Mouse (Mus musculus) CH12.LX (cell line): ENCODE results near the gene Lepr. TPM values are rescaled to one million over a fixed set of nuclear protein-coding genes. Genes with fewer than 3 reads are reported as not detected.

Experiments
- DNase-seq: peaks from one replicate; pipeline ENCODE4 v3.0.0-alpha.2; 2013; ENCODE audit errors: extremely low read depth
- H3K27ac ChIP-seq: 2 replicates; pipeline ENCODE4 v1.5.1; 2012; ENCODE audit warnings: low read depth, mild to moderate bottlenecking, control low read depth, moderate library complexity; ENCODE audit not compliant: insufficient read depth
- H3K27me3 ChIP-seq: replicated peaks from 2 replicates; pipeline ENCODE3; 2012; ENCODE audit warnings: inconsistent platforms
- H3K36me3 ChIP-seq, 2 experiments: replicated peaks in 1 of 2; 2 replicates each; pipeline versions ENCODE3 to v1.6.1; 2012; ENCODE audit warnings: inconsistent platforms in 1 of 2, low read length in 1 of 2, mild to moderate bottlenecking in 1 of 2, mixed read lengths in 1 of 2, moderate library complexity in 1 of 2; ENCODE audit not compliant: control insufficient read depth in 1 of 2, insufficient read depth in 1 of 2
- H3K4me1 ChIP-seq, 2 experiments: 2 replicates each; pipeline ENCODE4 v1.6.1; 2012; ENCODE audit warnings: inconsistent platforms in 1 of 2, moderate library complexity in 1 of 2; ENCODE audit not compliant: insufficient read depth in 2 of 2, control insufficient read depth in 1 of 2
- H3K4me2 ChIP-seq: 2 replicates; pipeline ENCODE4 v1.6.1; 2012; ENCODE audit warnings: low read depth, mild to moderate bottlenecking, control low read depth; ENCODE audit not compliant: poor library complexity, insufficient read depth, severe bottlenecking
- H3K4me3 ChIP-seq, 3 experiments: fragments of 150-350 bp in 1 of 3; sonication (generic) in 1 of 3; replicated peaks in 1 of 3; 2 replicates each; pipeline versions ENCODE3 to v1.5.1; 2011 to 2012; ENCODE audit warnings: low read depth in 2 of 3, low read length in 2 of 3, mild to moderate bottlenecking in 2 of 3, moderate library complexity in 2 of 3, control low read depth in 1 of 3, improper control_type of control experiment in 1 of 3, inconsistent platforms in 1 of 3, mixed read lengths in 1 of 3; ENCODE audit not compliant: poor library complexity in 1 of 3
- H3K79me2 ChIP-seq: replicated peaks from 2 replicates; pipeline ENCODE4 v1.6.1; 2012; ENCODE audit warnings: mild to moderate bottlenecking, moderate library complexity; ENCODE audit not compliant: control insufficient read depth, poor library complexity, insufficient read depth, severe bottlenecking; ENCODE audit errors: extremely low read depth
- H3K9ac ChIP-seq: 2 replicates; pipeline ENCODE4 v1.6.1; 2012; ENCODE audit warnings: low read depth, mild to moderate bottlenecking, control low read depth, moderate library complexity; ENCODE audit not compliant: insufficient read depth
- H3K9me3 ChIP-seq: replicated peaks from 2 replicates; pipeline ENCODE3; 2012; ENCODE audit warnings: low read length, inconsistent platforms, mixed read lengths
- BHLHE40 ChIP-seq: IDR thresholded peaks from 2 replicates; pipeline ENCODE4 v1.6.1; 2011; ENCODE audit warnings: mild to moderate bottlenecking, low read depth, low read length, improper control_type of control experiment
- CHD2 ChIP-seq: IDR thresholded peaks from 2 replicates; pipeline ENCODE4 v1.6.1; 2011; ENCODE audit warnings: low read length, improper control_type of control experiment
- CTCF ChIP-seq, 2 experiments: IDR thresholded peaks in 1 of 2; conservative IDR thresholded peaks in 1 of 2; 2 replicates each; pipeline ENCODE4 v1.5.1; 2011 to 2012; ENCODE audit warnings: low read depth in 2 of 2, low read length in 2 of 2, improper control_type of control experiment in 1 of 2, inconsistent platforms in 1 of 2, mild to moderate bottlenecking in 1 of 2, moderate library complexity in 1 of 2
- ELF1 ChIP-seq: IDR thresholded peaks from 2 replicates; pipeline ENCODE4 v1.6.1; 2014; ENCODE audit warnings: low read depth, mild to moderate bottlenecking, inconsistent platforms, low read length, improper control_type of control experiment
- EP300 ChIP-seq: IDR thresholded peaks from 2 replicates; pipeline ENCODE4 v1.6.1; 2011; ENCODE audit warnings: low read length, improper control_type of control experiment
- ETS1 ChIP-seq: conservative IDR thresholded peaks from 2 replicates; pipeline ENCODE4 v1.6.1; 2012; ENCODE audit warnings: low read depth, mild to moderate bottlenecking, inconsistent platforms, low read length, improper control_type of control experiment, moderate library complexity
- GABPA ChIP-seq: IDR thresholded peaks from 2 replicates; pipeline ENCODE4 v1.6.1; 2012; ENCODE audit warnings: low read depth, low read length, improper control_type of control experiment, inconsistent platforms; ENCODE audit not compliant: insufficient replicate concordance
- HCFC1 ChIP-seq: IDR thresholded peaks from 2 replicates; pipeline ENCODE4 v1.6.1; 2012; ENCODE audit warnings: low read depth, mild to moderate bottlenecking, inconsistent platforms, low read length, improper control_type of control experiment
- IRF4 ChIP-seq: IDR thresholded peaks from 2 replicates; pipeline ENCODE4 v1.6.1; 2014; ENCODE audit warnings: low read depth, mild to moderate bottlenecking, inconsistent platforms, low read length, improper control_type of control experiment
- JUND ChIP-seq: conservative IDR thresholded peaks from 2 replicates; pipeline ENCODE4 v1.6.1; 2011; ENCODE audit warnings: low read depth, low read length, improper control_type of control experiment
- KAT2A ChIP-seq: IDR thresholded peaks from 2 replicates; pipeline ENCODE4 v1.6.1; 2012; ENCODE audit warnings: low read length, improper control_type of control experiment, inconsistent platforms; ENCODE audit not compliant: insufficient replicate concordance
- MAX ChIP-seq: IDR thresholded peaks from 2 replicates; pipeline ENCODE4 v1.6.1; 2011; ENCODE audit warnings: low read length, improper control_type of control experiment
- MEF2A ChIP-seq: IDR thresholded peaks from 2 replicates; pipeline ENCODE4 v1.6.1; 2014; ENCODE audit warnings: low read depth, mild to moderate bottlenecking, inconsistent platforms, low read length, improper control_type of control experiment, borderline replicate concordance
- MYC ChIP-seq: IDR thresholded peaks from 2 replicates; pipeline ENCODE4 v1.6.1; 2011; ENCODE audit warnings: low read depth, mild to moderate bottlenecking, improper control_type of control experiment, low read length
- NELFE ChIP-seq: IDR thresholded peaks from 2 replicates; pipeline ENCODE4 v1.6.1; 2011; ENCODE audit warnings: low read depth, low read length, improper control_type of control experiment
- PAX5 ChIP-seq: IDR thresholded peaks from 2 replicates; pipeline ENCODE4 v1.6.1; 2012; ENCODE audit warnings: low read length, inconsistent platforms, mixed read lengths
- RCOR1 ChIP-seq: conservative IDR thresholded peaks from 2 replicates; pipeline ENCODE4 v1.6.1; 2012; ENCODE audit warnings: low read depth, mild to moderate bottlenecking, inconsistent platforms, low read length, improper control_type of control experiment
- SIN3A ChIP-seq: IDR thresholded peaks from 2 replicates; pipeline ENCODE4 v1.6.1; 2012; ENCODE audit warnings: low read length, improper control_type of control experiment, inconsistent platforms
- SMC3 ChIP-seq: IDR thresholded peaks from 2 replicates; pipeline ENCODE4 v1.6.1; 2011; ENCODE audit warnings: low read depth, low read length, improper control_type of control experiment
- TCF12 ChIP-seq: IDR thresholded peaks from 2 replicates; pipeline ENCODE4 v1.6.1; 2014; ENCODE audit warnings: low read depth, mild to moderate bottlenecking, inconsistent platforms, low read length, improper control_type of control experiment
- USF2 ChIP-seq: conservative IDR thresholded peaks from 2 replicates; pipeline ENCODE4 v1.6.1; 2011; ENCODE audit warnings: low read depth, low read length, improper control_type of control experiment
- ZMIZ1 ChIP-seq: IDR thresholded peaks from 2 replicates; pipeline ENCODE4 v1.6.1; 2012; ENCODE audit warnings: low read depth, mild to moderate bottlenecking, inconsistent platforms, low read length, improper control_type of control experiment
- dilution Hi-C: fragments of 300-500 bp; cut with MboI; formaldehyde crosslinking; loops from 2 replicates; pipeline ENCODE4 v1.14.3; 2020; ENCODE audit warnings: low sequenced_read_pairs; ENCODE audit not compliant: extremely low pct_unique_long_range_greater_than_20kb, extremely low pct_ligation_motif_present
- in situ Hi-C: fragments of 300-500 bp; cut with MboI; formaldehyde crosslinking; loops from 3 replicates; pipeline ENCODE4 v1.14.3; 2019; ENCODE audit warnings: low sequenced_read_pairs, low pct_ligation_motif_present, low pct_unique_long_range_greater_than_20kb, mixed read lengths
- polyA plus RNA-seq: library from polyadenylated mRNA; unstranded; fragments of >175 nt; gene quantifications from 2 replicates; pipeline ENCODE4 v1.2.1, GENCODE M21; 2012; ENCODE audit warnings: low read depth; ENCODE audit not compliant: insufficient read length
- total RNA-seq, 2 experiments: library from RNA; depleted of rRNA; stranded (reverse); fragments of 300-350 nt in 1 of 2; fragments of >200 nt in 1 of 2; gene quantifications; 2 replicates each; pipeline ENCODE4 v1.2.3; 2012 to 2014

Lepr gene
- total and polyA plus RNA-seq, 3 experiments, result 0.04 TPM; not detected in 2

DNA sequence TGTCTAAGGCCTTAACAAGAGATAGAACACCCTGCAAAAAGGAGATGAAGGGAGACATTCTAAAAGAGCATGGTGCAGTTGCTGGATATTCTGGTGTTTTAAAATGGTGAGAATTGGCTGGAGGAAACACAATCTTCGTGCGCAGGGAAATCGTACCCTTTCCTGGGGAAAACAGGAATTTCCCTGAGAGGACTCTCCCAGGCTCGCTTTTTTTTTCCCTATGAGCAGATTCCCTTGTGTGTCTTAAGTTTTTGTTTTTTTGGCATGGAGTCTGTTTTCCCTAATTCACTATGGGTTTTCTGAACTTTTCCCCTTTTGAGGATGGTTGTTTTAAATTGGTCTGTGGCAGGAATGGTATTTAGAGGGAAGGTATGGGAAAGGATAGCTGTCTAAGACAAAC, 28.0 kb upstream of the Lepr start:
- H3K4me3 ChIP-seq, result no peak overlapping the region
- no peaks in the 10 kb centered on the region for H3K27me3 ChIP-seq
- no peaks in the 10 kb centered on the region for H3K9me3 ChIP-seq
- TF ChIP-seq JUND, result no peak
- TF ChIP-seq MYC, result no peak
- no peak for TF ChIP-seq BHLHE40
- no peak for TF ChIP-seq CHD2
- TF ChIP-seq SIN3A, result no peak
- TF ChIP-seq EP300, result no peak
- no peak for TF ChIP-seq USF2
- TF ChIP-seq RCOR1, result no peak
- no peak for TF ChIP-seq HCFC1
- no peak for TF ChIP-seq KAT2A
- TF ChIP-seq PAX5, result no peak
- no peak overlapping the region for H3K9ac ChIP-seq
- H3K36me3 ChIP-seq, result no peaks in the 10 kb centered on the region
- H3K27ac ChIP-seq, result no peak overlapping the region
- H3K79me2 ChIP-seq, result no peaks in the 10 kb centered on the region
- DNase-seq, result no peak
- H3K4me2 ChIP-seq, result no peak overlapping the region
- no peaks in the 10 kb centered on the region for H3K4me1 ChIP-seq
- dilution Hi-C loops, result no loop called here
- in situ Hi-C loops, result no loop called here

DNA sequence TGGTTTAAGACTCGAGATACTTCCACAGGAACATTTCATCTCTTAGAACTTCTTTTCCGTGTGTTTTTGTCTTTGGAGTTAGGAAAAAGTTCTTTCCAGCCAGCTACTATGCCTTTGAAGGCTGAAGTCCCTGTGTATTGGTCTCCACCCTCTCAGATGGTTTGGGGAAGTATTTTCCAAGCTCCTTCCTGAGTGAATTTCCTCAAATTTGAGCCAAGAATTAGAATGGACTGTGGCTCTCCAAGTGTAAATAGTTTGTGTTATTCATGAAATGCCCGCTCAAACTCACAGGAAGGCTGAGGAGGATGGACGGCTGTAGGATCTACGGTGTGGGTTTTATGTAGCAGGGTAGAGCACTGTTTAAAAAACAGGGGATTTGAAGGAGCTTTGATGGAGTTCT, 27.6 kb upstream of the Lepr start:
- no peak for TF ChIP-seq NELFE
- TF ChIP-seq MAX, result no peak
- TF ChIP-seq CTCF (conservative IDR thresholded peaks at IDR 0.05 in 1 of 2, IDR thresholded peaks at IDR 0.05 in 1 of 2; ENCODE audit: low read depth in 2 of 2, low read length in 2 of 2), result no peak
- TF ChIP-seq SMC3, result no peak
- TF ChIP-seq JUND, result no peak
- no peak for TF ChIP-seq ETS1
- no peak for TF ChIP-seq MEF2A
- TF ChIP-seq RCOR1, result no peak
- no peak for TF ChIP-seq TCF12
- no peak for TF ChIP-seq ZMIZ1
- TF ChIP-seq ELF1, result no peak
- no peak for TF ChIP-seq IRF4
- TF ChIP-seq GABPA, result no peak
- H3K27ac ChIP-seq, result no peak overlapping the region
- H3K4me1 ChIP-seq, result no peaks in the 10 kb centered on the region
- in situ Hi-C loops (no loop called here), dilution Hi-C loops (no loop called here)
- H3K9me3 ChIP-seq, result no peaks in the 10 kb centered on the region
- H3K27me3 ChIP-seq, result no peaks in the 10 kb centered on the region
- H3K4me2 ChIP-seq, result no peak overlapping the region
- no peak overlapping the region for H3K9ac ChIP-seq
- no peak overlapping the region for H3K4me3 ChIP-seq
- no peaks in the 10 kb centered on the region for H3K36me3 ChIP-seq
- H3K79me2 ChIP-seq, result no peaks in the 10 kb centered on the region
- DNase-seq, result no peak
